Mouse (Mus musculus) monocyte, adult 5-6 weeks (primary cell): ENCODE results near the gene Olfr560. TPM values are rescaled to one million over a fixed set of nuclear protein-coding genes. Genes with fewer than 3 reads are reported as not detected.

Source experiments
- ATAC-seq: fragments of 153-309, 156-312 bp; replicated peaks from 2 replicates; pipeline ENCODE4 v1.8.0; 2017; ENCODE audit warnings: mild to moderate bottlenecking; ENCODE audit not compliant: low TSS enrichment, insufficient number of reproducible peaks, severe bottlenecking, poor library complexity, low FRiP score
- total RNA-seq: library from RNA; stranded (forward); fragments of 200-1000, 200-491, 200-594 nt; gene quantifications from 3 replicates; pipeline ENCODE4 v1.2.3, GENCODE M21; 2017

The Olfr560 gene
- not detected in 3 replicates for total RNA-seq

GRCm38 (mm10) chr7:102759266-102759665, at the start of gene Olfr560, which contains the start of gene Olfr78:
TSS of gene Olfr560 (minus strand) at chr7:102759366.
TSS of gene Olfr78 (minus strand) at chr7:102759471.
- no peak for ATAC-seq

GRCm38 (mm10) chr7:102803180-102803579, 44.0 kb upstream of the Olfr560 start, which contains the start of gene Olfr564:
TSS of gene Olfr564 (plus strand) at chr7:102803480.
- no peak for ATAC-seq

- ATAC-seq, result no peak
Measured at GRCm38 (mm10) chr7:102770921-102771320, 11.8 kb upstream of the Olfr560 start, which contains the start of gene Olfr561. TSS of gene Olfr561 (plus strand) at chr7:102771221.

GRCm38 (mm10) chr7:102752086-102752485, 7.1 kb downstream of the Olfr560 start:
- no peak for ATAC-seq

- no peak for ATAC-seq
Measured at GRCm38 (mm10) chr7:102737705-102738104, 21.5 kb downstream of the Olfr560 start.

GRCm38 (mm10) chr7:102733793-102734192, 25.4 kb downstream of the Olfr560 start:
- no peak for ATAC-seq

- no peak for ATAC-seq
Measured at GRCm38 (mm10) chr7:102727391-102727790, 31.8 kb downstream of the Olfr560 start, which contains the start of gene Olfr559. TSS of gene Olfr559 (minus strand) at chr7:102727491.

GRCm38 (mm10) chr7:102718970-102719369, 40.2 kb downstream of the Olfr560 start, which contains the start of gene Olfr33:
TSS of gene Olfr33 (minus strand) at chr7:102719070.
- ATAC-seq, result no peak

- ATAC-seq, result no peak
Measured at GRCm38 (mm10) chr7:102701915-102702314, 57.3 kb downstream of the Olfr560 start, which contains the start of gene Olfr558. TSS of gene Olfr558 (plus strand) at chr7:102702215.

Other genes starting within 250 kb of the Olfr560 start
- gene Olfr547, start 224.6 kb downstream of the Olfr560 start, total RNA-seq, result not detected in 3 replicates
- gene Olfr548-ps1, start 218.5 kb downstream of the Olfr560 start, total RNA-seq, result not detected in 3 replicates
- not detected in 3 replicates for gene Olfr549, start 209.5 kb downstream of the Olfr560 start, total RNA-seq
- gene Trim21, start 193.9 kb downstream of the Olfr560 start, total RNA-seq, result 35.2 to 57.9 TPM (median 45.9 TPM) in 3 replicates
- gene Olfr550, start 187.9 kb downstream of the Olfr560 start, total RNA-seq, result not detected in 3 replicates
- 0.76 TPM in 1 of 3 replicates, not detected in the others for gene Olfr551, start 167.5 kb downstream of the Olfr560 start, total RNA-seq
- gene Olfr552, start 161.6 kb downstream of the Olfr560 start, total RNA-seq, result not detected in 3 replicates
- gene Olfr553, start 141.1 kb downstream of the Olfr560 start, total RNA-seq, result 0.43 TPM in 1 of 3 replicates, not detected in the others
- gene Olfr554, start 120.9 kb downstream of the Olfr560 start, total RNA-seq, result not detected in 3 replicates
- not detected in 3 replicates for gene Olfr555, start 100.5 kb downstream of the Olfr560 start, total RNA-seq
- gene Olfr556, start 94.5 kb downstream of the Olfr560 start, total RNA-seq, result not detected in 3 replicates
- 4.6 to 15.2 TPM (median 9.5 TPM) in 3 replicates for gene Trim68, start 72.0 kb downstream of the Olfr560 start, total RNA-seq
- not detected in 3 replicates for gene Olfr557, start 63.5 kb downstream of the Olfr560 start, total RNA-seq
- not detected in 3 replicates for gene Olfr558, start 57.2 kb downstream of the Olfr560 start, total RNA-seq
- gene Olfr33, start 40.3 kb downstream of the Olfr560 start, total RNA-seq, result not detected in 3 replicates
- not detected in 3 replicates for gene Olfr559, start 31.9 kb downstream of the Olfr560 start, total RNA-seq
- not detected in 3 replicates for gene Olfr78, start 105 bp upstream of the Olfr560 start, total RNA-seq
- not detected in 3 replicates for gene Olfr561, start 11.9 kb upstream of the Olfr560 start, total RNA-seq
- gene Olfr564, start 44.1 kb upstream of the Olfr560 start, total RNA-seq, result not detected in 3 replicates
- not detected in 3 replicates for gene Olfr566, start 99.4 kb upstream of the Olfr560 start, total RNA-seq
- gene Olfr568, start 117.8 kb upstream of the Olfr560 start, total RNA-seq, result not detected in 3 replicates
- gene Olfr569, start 131.5 kb upstream of the Olfr560 start, total RNA-seq, result not detected in 3 replicates
- not detected in 3 replicates for gene Olfr570, start 135.2 kb upstream of the Olfr560 start, total RNA-seq
- gene Olfr571, start 158.2 kb upstream of the Olfr560 start, total RNA-seq, result not detected in 3 replicates
- gene Olfr572, start 165.0 kb upstream of the Olfr560 start, total RNA-seq, result not detected in 3 replicates
- not detected in 3 replicates for gene Olfr573-ps1, start 183.2 kb upstream of the Olfr560 start, total RNA-seq
- gene Olfr574, start 189.1 kb upstream of the Olfr560 start, total RNA-seq, result not detected in 3 replicates
- gene Olfr575, start 199.4 kb upstream of the Olfr560 start, total RNA-seq, result not detected in 3 replicates
- gene Olfr576, start 203.3 kb upstream of the Olfr560 start, total RNA-seq, result not detected in 3 replicates
- gene Olfr577, start 216.6 kb upstream of the Olfr560 start, total RNA-seq, result not detected in 3 replicates
- gene Olfr578, start 230.0 kb upstream of the Olfr560 start, total RNA-seq, result not detected in 3 replicates